Mouse (Mus musculus) common myeloid progenitor, adult 5-6 weeks (primary cell): ENCODE data around the gene Rassf5. TPM values are rescaled to one million over a fixed set of nuclear protein-coding genes. Genes with fewer than 3 reads are reported as not detected.
A peak's percentile ranks its signal among the peaks of the same experiment; 100 is the strongest.
"Not testable (repeated sequence)": the region's sequence is repeated elsewhere in the genome, so short reads cannot be mapped to it uniquely, and the experiment has no call there.

Source experiments
- ATAC-seq: replicated peaks from 2 replicates; pipeline ENCODE4 v1.8.0; 2016; ENCODE audit warnings: low read depth, mild to moderate bottlenecking, moderate TSS enrichment, inconsistent platforms; ENCODE audit not compliant: poor library complexity, severe bottlenecking
- total RNA-seq: library from RNA; stranded (forward); fragments of 200-1000, 187-1606 nt; gene quantifications from 2 replicates; pipeline ENCODE4 v1.2.3, GENCODE M21; 2017

Rassf5 gene
- total RNA-seq, 1 experiment from 2014 or later = 48.2 TPM

DNA sequence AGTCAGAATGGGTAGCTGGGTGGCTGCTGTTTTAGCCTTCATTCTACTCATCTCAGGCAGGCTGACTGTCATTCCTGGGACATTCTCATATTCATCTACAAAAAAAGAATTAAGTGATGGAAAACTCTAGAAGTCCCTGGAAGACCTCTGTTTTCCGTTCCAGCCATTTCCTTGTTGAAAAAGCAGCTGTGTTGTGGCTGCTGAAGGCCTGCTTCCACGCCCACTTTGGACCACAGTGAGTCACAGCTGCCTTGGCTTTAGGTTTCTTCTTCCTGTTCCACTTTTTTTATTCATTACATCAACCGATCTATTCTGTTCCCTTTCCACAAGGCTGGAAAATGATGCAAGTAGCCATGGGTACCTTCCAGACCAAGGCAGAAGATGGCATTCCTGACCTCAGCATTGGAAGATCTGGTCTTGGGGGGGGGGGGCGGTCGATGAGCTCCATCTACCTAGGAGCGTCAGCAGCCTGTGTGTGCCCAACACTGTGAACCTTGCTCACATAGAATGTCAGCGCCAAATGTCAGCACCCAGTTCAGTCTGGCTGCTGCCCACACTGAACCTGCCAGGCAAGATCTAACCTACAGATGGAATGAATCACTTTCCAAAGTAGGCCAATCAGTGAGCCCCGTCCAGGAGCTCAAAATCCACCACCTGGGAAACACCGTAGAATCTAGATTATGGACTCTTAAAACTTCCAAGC is 60.7 kb downstream of the Rassf5 start:
- peak; percentile 53 for ATAC-seq

DNA sequence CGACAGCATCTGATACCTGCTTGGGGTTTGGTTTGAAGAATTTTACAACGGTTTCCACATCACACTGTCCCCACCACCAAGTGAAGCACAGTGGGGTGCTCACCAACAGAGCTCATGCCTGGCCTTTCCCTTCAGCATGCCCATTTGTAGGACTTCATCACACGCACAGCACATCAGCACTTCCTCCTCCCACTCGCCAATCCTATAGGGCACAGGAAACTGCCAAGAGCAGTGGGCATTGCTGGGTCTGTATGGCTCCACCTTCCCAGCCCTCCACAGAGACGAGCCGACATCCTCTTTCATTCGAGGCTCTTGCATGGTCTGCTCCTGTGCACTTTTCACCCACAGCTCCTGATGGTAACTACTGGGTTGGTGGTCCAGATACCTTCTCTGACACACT is 61.9 kb downstream of the Rassf5 start:
- ATAC-seq = peak; percentile 24; the same call in 1 of the 2 replicates

DNA sequence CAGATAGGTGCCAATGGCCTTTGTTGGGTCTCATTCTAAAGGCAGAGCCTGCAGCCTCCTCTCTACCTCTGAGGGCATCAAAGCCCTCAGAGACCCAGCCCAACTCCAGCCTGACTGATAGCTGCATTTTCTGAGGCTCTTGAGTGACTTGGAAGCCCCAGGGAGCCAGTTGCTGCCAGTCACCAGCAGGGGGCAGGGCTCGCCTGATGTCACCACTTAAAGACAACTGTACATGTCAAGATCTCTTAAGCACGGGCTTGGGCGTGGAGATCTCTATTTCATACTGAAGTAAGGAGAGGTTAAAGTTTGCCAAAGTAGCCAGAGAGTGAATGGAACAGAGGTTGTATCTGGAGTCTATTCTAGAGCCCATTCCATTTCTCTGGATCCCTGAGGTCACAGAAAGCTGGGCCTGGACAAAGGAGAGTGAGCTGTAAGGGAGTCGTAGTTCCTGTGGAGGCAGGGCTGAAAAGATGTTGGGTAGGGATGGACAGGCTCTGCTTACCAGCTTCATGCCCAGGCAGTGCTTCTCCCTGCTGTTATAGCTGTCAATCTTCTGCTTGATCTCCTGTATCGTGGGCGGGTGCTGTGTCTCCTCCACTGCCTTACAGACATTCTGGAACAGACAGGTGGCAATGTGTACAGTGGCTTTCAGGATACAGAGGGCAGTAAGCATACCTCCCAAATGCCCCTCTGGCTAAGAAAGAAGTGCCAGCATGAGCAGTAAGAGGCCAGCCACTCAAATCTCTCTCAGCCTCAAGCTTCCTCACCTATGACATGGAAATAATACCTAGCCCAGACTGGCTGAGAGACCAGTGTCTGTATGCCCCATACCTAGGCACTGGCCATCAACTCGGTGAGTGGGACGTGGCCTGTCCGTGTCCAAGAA is 63.2 kb downstream of the Rassf5 start:
- ATAC-seq = peak; percentile 74

DNA sequence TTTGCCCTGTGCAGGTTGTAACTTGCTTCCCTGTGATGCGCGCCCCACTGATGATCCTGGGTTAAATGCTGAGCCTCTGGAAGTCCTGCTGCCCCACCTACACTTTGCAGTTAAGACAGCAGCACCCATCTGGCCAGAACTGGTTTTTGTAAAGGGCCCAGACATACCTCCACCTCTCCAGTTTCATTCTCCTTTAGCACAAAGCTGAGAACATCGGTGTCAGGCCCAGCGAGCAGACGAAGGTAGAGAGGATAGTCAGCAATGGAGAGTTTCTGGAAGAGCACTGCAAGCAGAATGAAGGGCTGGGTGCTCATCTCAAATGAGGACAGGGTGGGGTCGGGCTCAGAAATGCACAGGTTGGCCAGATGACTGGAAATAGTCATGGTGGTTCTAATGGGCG is 64.7 kb downstream of the Rassf5 start:
- no peak for ATAC-seq

DNA sequence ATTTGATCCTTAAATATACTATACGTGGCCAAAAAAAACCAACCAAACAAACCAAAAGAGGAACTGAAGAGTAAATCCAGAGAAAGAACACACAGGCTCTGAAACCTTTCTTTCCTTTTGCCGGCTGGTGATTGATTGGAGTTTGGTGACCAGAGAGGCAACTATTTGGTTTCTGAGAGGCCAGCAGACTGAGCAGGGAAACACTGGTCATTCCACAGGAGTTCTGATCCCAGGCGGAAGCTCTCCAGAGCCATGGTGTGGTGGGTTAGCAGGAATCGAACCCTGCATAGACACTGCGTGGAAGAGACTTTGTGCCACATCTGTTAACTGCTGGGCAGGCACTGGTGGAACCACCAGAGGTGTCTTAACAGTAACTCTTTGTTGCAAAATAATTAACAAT is 67.0 kb downstream of the Rassf5 start:
- ATAC-seq = no peak

DNA sequence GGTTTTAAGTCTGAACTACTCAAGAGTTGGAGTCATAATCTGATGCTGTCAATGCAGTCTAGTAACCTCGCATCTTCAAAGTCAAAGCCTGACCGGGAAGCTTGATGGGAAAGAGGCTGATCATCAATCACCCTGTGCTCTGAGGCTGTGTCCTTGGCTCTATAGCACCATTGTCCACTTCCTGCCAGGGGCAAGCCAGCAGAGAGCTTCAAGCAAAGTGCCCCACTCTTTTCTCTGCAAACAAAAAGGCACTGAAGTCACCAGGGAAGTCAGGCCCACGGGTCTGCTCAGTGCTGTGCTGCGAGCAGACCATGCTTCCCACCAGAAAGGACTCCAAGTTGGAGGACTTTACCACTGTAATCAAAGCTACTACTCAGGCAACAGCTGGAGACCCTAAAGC is 67.8 kb downstream of the Rassf5 start:
- ATAC-seq = no peak

DNA sequence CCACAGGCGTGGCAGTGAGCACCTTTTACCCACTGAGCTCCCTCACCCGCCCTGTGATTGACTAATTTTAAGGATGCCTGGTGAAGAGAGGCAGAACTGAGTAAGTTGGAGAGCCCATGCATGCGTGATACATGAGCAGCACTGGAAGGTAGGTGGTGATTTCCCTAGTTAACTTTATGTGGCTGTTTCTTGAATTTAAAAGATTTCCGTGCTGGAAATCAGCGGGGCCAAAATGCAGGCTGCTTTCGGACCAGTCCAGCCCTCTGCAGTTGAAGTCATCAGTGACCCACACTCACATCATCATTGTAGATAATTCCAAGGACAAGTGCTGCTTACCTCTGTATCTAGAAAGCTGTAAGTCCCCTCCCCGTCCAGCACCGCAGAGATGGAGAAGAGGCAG is 69.2 kb downstream of the Rassf5 start:
- ATAC-seq = no peak

DNA sequence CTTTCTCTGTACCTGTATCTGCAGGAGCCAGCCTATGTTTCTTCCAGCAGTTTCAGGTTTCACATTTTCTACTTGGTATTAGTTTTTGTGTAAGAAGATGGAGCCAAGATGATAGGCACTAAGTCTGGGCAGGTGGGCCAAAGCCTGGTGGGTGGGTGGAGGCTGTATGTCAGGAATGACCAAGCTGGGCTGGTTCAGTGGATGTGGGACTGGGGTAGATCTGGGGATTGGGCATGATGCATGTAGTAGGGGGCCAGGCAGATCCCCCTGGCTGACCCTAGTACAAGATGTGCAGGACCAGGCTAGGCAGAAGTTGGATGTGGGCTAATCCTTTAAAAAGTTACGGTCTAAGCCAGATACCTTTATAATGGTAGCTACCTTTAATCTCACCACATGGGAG is 69.9 kb downstream of the Rassf5 start:
- ATAC-seq = no peak

DNA sequence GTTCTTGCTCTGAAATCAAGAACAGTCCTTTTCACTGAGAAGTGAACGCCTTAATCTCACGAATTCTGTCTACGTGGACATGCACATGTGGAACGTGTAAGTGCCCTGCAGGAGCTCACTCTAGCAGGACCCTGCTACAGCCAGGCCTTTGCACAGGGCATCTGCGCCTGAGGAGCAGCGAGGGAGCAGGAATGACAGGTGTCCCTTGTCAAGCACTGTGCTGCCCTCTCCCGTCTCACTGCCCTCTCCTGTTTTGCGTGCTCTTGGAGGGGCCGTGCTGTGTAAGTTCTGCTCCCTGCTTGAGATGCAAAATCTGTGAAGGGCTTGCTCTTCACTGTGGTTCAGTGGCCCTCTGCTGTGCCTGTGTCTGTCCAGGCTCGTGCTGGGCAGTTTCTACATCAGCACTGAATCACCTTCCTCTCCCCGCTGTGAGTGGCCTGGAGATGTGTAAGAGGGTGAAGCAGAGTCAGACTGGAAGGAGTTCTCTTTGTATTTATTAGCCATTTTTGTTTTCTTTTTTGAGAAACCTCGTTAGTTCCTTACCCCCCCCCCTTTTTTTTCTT is 70.7 kb downstream of the Rassf5 start:
- no peak for ATAC-seq

DNA sequence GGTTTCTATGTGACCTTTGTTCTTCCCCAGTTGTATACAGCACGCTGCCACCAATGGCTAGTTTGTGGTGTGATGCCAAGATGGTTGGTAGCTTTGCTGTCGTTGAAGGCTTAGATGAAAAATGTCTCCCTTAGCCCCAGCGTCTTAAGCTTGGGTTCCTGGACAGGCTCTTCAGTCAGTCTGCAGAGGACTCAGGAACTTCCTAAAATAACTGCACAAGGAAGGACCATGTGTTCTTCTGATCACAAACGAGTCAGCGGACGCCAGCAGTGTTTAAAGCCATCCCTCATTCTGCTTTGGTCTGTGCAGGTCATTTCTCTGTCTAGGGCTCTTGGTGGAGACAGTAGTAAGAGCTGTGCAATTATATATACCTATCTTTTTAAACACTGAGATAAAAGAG is 71.2 kb downstream of the Rassf5 start:
- no peak for ATAC-seq

DNA sequence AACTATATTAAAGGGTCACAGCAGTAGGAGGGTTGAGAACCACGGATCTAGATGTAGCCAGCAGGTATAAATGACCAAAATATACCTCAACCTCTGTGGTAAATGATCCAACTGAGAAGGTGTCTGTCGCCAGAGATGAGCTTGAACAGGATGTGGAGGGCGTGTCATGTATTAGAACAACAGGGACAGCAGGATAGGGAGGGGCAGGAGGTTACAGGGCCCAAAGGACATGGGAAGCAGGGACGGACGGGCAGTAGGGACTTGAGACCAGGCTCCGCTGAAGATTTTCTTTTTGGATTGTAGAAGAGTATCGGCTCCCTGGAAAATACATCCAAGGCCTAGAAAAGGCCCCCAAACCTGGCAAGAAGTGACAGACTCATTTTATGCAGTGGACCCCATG is 72.1 kb downstream of the Rassf5 start:
- ATAC-seq = no peak

DNA sequence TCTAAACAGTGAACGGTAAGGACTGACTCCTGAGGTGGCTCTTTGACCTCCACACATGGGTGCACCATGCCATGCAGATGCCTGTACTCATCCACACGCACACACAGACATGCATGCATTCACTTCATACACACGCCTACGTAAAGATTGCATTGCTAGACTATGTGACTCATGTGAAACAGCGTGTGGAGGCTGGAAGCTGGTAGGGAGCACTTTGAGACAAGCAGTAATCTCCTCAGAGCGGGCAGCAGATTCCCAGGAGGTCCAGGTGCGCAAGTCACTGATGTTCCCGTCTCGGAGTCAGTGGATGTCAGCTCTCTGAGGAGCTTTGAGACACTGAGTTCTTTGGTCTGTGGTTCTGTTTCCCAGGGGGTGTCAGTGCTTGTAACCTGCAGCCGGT is 77.4 kb downstream of the Rassf5 start:
- ATAC-seq = no peak

DNA sequence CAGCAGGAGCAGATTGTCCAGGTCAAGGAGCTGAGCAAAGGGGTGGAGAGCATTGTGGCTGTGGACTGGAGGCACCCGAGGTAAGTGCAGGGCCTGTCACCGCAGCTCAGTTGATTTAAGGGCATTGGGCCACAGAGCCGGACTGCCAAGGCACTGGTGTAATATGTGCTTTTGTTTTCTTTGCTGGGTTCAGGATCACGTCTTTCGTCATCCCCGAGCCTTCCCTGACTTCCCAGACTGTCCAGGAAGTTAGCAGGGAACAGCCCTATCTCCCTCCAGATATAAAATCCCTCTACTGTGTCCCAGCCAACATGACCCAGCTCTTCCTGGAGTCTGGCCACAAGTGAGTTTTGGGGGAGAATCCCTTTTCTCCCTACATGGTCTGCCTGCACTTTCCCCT is 80.6 kb downstream of the Rassf5 start:
- no peak for ATAC-seq

DNA sequence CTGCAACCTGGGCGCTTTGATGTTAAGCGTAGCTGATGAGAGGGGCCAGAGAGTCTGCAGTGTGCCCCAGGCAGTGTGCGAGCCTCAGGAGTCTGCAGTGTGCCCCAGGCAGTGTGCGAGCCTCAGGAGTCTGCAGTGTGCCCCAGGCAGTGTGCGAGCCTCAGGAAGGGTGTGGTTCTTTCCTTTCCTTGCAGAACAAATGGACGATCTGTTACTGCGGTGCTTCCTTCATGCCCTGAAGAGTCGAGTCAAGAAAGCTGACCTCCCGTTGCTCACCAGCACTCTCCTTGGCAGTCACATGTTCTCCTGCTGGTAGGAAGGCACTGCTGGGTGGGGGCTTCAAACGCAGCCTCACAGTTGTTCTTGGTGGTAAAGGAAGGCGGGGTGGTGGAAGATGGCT is 84.0 kb downstream of the Rassf5 start:
- ATAC-seq = peak; percentile 34; the same call in 1 of the 2 replicates

DNA sequence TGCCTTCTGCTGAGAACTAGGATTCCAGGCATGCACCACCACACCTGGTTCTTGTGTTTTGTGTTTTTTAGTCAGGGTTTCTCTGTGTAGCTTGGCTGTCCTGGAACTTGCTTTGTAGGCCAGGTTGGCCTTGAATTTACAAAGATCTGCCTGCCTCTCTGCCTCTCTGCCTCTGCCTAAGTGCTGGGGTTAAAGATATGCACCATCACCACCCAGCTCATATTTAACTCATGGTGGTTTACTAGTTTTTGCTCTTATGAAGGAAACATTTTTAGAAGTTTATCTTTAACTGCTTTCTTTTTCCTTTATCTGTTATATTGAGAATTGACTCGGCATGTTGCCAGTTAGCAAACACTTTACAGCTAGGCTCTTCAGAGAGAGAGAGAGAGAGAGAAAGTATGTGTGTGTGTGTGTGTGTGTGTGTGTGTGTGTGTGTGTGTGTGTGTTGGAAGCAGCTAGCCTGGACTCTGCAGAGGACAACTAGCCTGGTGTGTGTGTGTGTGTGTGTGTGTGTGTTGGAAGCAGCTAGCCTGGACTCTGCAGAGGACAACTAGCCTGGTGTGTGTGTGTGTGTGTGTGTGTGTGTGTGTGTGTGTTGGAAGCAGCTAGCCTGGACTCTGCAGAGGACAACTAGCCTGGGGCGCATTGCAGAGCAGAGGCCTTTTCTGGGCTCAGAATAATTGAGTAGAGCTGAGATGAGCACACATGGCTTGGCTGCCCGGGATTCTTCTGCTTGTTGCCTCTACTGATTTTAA is 85.3 kb downstream of the Rassf5 start:
- ATAC-seq = peak; percentile 43; the same call in 1 of the 2 replicates

DNA sequence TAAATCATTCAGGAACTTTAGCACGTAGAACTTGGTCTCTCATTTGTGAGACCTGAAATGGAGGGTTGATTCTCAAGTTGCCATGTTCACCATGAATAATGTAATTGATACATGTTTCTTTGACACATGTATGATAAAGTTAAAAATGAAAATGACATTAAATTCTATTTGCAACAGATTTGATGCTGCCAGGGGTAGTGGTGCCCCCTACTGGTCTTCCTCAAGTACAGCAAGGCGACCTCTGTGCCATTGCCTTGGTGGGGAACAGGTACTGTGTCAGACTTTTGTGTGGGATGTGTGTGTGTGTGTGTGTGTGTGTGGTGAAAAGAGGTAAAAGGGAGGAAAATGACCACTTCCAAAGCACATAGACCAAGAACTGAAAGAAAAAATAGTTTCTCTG is 89.6 kb downstream of the Rassf5 start:
- ATAC-seq = peak; percentile 48; the same call in 1 of the 2 replicates

DNA sequence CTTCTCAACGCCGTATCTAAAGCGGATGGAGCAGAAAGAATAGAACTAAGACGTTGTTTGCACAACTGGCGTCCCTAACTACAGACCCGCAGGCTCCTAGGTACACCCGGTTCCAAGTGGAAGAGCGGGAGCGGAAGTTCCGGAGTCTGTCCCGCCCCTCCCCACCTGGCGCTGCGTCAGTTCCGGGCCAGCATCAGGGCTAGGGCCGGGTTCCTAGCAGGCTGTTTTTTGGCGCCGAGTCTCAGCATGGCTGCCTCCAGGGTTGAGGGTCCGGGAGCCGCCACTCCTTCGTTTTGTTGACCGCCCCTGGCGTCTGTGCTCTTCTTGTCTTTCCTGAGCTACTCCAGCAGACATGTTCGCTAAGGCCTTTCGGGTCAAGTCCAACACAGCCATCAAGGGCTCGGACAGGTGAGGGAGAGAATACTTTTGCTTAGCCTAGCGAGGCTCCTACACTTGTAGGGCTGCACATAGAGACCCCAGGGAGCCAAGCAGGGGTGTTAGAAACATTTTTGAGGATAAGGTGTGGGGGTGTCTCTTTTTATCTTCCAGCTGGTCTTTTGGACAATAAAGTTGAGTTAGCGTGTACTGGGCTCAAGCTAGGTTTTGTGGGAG is 91.9 kb downstream of the Rassf5 start, which contains the start of gene Eif2d:
Eif2d (plus strand) TSS at position 164 of the 612 bp plus-strand sequence.
- ATAC-seq = peak; percentile 99

DNA sequence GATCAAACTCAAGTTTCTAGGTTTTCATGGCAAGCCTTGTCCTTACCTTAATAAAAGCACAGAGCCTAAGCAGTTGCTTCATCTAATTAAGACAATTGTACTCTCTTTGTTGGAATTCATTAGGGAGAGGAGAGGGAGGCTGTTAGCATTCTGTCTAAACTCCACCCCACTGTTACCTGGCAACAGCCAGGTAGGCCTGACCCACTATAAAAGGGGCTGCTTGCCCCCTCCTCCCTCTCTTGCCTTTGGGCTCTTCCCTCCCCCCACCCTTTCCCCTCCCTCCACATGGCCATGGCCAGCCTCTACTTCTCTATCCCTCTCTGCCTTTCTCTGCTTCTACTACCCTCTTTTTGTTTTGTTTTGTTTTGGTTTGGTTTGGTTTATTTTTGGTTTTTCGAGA is 95.6 kb downstream of the Rassf5 start:
- no peak for ATAC-seq

DNA sequence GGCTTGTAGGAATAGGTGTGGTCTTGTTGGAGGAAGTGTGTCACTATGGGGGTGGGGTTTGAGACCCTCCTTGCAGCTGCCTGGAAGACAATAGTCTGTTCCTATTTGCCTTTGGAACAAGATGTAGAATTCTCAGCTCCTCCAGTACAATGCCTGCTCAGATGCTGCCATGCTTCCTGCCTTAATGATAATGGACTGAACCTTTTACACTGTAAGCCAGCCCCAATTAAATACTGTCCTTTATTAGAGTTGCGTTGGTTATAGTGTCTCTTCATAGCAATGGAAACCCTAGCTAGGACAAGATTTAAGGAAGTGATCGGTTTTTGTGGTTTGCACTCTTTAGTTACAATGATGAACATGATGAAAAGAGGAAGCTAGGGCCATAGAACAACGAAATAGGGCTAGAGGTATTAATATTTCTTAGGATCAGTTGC is 98.9 kb downstream of the Rassf5 start:
- ATAC-seq = peak; percentile 94

DNA sequence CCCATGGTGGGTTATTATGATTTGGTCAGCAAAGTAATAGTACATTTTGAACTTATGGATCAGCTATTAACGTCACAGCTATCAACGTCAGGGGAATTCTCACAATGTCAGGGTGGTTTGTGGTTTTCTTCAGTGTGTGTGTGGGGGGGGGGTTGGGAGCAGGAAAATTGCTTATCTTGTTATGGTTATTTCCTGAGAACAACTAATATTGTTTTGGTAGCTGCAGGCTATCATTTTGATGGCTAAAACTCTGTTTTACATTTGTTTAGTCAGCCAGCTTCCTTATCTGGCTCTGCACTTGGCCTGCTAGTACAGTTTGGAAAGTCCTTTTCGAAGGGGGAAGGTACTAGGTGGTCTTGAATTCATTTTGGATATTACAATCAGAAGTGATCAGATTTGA is 99.8 kb downstream of the Rassf5 start:
- ATAC-seq = not testable (repeated sequence)
